Mouse (Mus musculus) embryonic facial prominence, embryonic 10.5 days (tissue): ENCODE results near the gene Tll2. TPM values are rescaled to one million over a fixed set of nuclear protein-coding genes. Genes with fewer than 3 reads are reported as not detected.

Experiments used
- DNase-seq: peaks from one replicate; pipeline ENCODE4 v3.0.0-alpha.2; 2017; ENCODE audit warnings: low spot score
- H3K27ac ChIP-seq: fragments of 300-500 bp; sonication (generic); replicated peaks from 2 replicates; pipeline ENCODE4 v1.5.1; 2016; ENCODE audit warnings: mild to moderate bottlenecking
- H3K27me3 ChIP-seq: fragments of 300-500 bp; sonication (generic); replicated peaks from 2 replicates; pipeline ENCODE4 v1.6.1; 2016; ENCODE audit warnings: low read depth, mild to moderate bottlenecking; ENCODE audit not compliant: poor library complexity, severe bottlenecking
- H3K36me3 ChIP-seq: fragments of 300-500 bp; sonication (generic); replicated peaks from 2 replicates; pipeline ENCODE4 v1.6.1; 2016; ENCODE audit warnings: mild to moderate bottlenecking, moderate library complexity
- H3K4me1 ChIP-seq: fragments of 300-500 bp; sonication (generic); 2 replicates; pipeline ENCODE4 v1.6.1; 2016
- H3K4me3 ChIP-seq: fragments of 300-500 bp; sonication (generic); 2 replicates; pipeline ENCODE4 v1.5.1; 2016; ENCODE audit warnings: mild to moderate bottlenecking, moderate library complexity
- H3K9me3 ChIP-seq: fragments of 300-500 bp; sonication (generic); 2 replicates; pipeline ENCODE4 v1.6.1; 2016; ENCODE audit warnings: mild to moderate bottlenecking
- WGBS: fragments of 180-500 bp; shearing (Covaris S2); methylation state at CpG from one replicate; pipeline ENCODE4 v1.1.7; 2016; 5-methylcytosine and 5-hydroxymethylcytosine counted together
- polyA plus RNA-seq: library from polyadenylated mRNA; unstranded; fragments of >200 nt; fragmentation: Nextera tagmentation; extraction: Ambion mirVana; gene quantifications from 2 replicates; pipeline ENCODE4 v1.2.1, GENCODE M21; 2016

The Tll2 gene
- polyA plus RNA-seq, 1 experiment from 2014 or later = 0.26 TPM

GRCm38 (mm10) chr19:41076906-41077305 is 129.7 kb downstream of the Tll2 start, which contains the start of gene Opalin:
TSS of gene Opalin (minus strand) at chr19:41077113.
- Histone ChIP-seq H3K36me3 (no peaks in the 10 kb centered on the region), H3K27ac (no peak within 1 kb of the TSS), H3K9me3 (no peaks in the 10 kb centered on the region), H3K27me3 (0 out of 2 replicates have a peak, but pooled peaks cover 4% of the 10 kb centered on the region), H3K4me3 (no peak within 1 kb of the TSS), H3K4me1 (peaks cover 8% of the 10 kb centered on the region)
- 80% methylated on average over 3 of the region's 3 CpGs for WGBS
- no peak for DNase-seq

GRCm38 (mm10) chr19:41073746-41074455 is 132.7 kb downstream of the Tll2 start:
- H3K27me3 ChIP-seq = 0 out of 2 replicates have a peak, but pooled peaks cover 4% of the 10 kb centered on the region
- H3K27ac ChIP-seq = no peak overlapping the region
- DNase-seq = no peak
- H3K9me3 ChIP-seq = no peaks in the 10 kb centered on the region
- 88% methylated on average over 14 of the region's 14 CpGs for WGBS
- no peaks in the 10 kb centered on the region for H3K36me3 ChIP-seq
- H3K4me1 ChIP-seq = no peaks in the 10 kb centered on the region
- no peak overlapping the region for H3K4me3 ChIP-seq

DNA sequence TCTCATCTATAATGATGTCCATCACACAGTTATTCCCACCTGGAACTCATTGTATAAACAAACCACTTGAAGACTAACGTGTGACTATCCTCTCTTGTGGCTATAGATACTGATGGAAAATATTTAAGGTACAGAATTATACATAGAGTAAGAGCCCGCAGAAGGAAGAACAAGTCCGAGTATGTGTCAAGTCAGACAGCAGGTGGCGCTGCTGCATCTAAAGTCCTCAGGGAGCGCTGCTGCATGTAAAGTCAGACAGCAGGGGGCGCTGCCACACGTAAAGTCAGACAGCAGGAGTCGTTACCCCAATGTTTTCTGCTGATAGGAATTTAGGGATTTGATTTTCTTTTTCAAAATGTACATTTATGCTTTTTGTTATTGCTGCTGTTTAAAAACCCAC is 135.1 kb downstream of the Tll2 start:
- 8% methylated on average over 8 of the region's 8 CpGs for WGBS
- H3K4me1 ChIP-seq = no peaks in the 10 kb centered on the region
- 0 out of 2 replicates have a peak, but pooled peaks cover 4% of the 10 kb centered on the region for H3K27me3 ChIP-seq
- H3K36me3 ChIP-seq = no peaks in the 10 kb centered on the region
- H3K27ac ChIP-seq = no peak overlapping the region
- no peaks in the 10 kb centered on the region for H3K9me3 ChIP-seq
- peak; percentile 87 for DNase-seq
- H3K4me3 ChIP-seq = no peak overlapping the region

GRCm38 (mm10) chr19:41054702-41055101 is 151.9 kb downstream of the Tll2 start:
- Histone ChIP-seq H3K9me3 (no peaks in the 10 kb centered on the region), H3K4me3 (no peak overlapping the region), H3K36me3 (no peaks in the 10 kb centered on the region), H3K27me3 (no peaks in the 10 kb centered on the region), H3K27ac (no peak overlapping the region), H3K4me1 (0 out of 2 replicates have a peak, but pooled peaks cover 2% of the 10 kb centered on the region)
- 66% methylated on average over 4 of the region's 4 CpGs for WGBS
- no peak for DNase-seq

DNA sequence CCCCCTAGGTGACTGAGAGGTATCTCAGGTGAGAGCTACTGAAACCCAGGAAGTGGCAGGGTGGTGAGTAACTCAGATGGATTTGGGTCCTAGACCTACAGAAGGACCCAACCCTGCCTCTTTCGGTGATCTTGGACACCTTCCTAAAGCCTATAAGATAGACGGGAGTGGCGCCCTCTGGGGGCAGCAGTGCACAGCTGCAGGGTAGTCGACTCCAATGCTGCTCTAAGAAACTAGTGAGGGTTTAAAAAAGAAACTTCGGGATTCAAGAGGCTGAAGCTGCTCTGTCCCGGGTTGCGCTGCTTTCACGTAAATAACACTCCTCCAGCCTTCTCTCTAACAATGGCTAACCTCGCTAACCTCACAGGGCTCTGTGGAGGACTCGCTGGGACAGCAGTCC is 153.1 kb downstream of the Tll2 start:
- no peak overlapping the region for H3K27ac ChIP-seq
- DNase-seq = peak; percentile 32
- WGBS = 35% methylated on average over 10 of the region's 10 CpGs

GRCm38 (mm10) chr19:41052247-41052646 is 154.4 kb downstream of the Tll2 start:
- DNase-seq = no peak
- no peaks in the 10 kb centered on the region for H3K9me3 ChIP-seq
- no peak overlapping the region for H3K27ac ChIP-seq
- 75% methylated on average over 5 of the region's 5 CpGs for WGBS
- no peak overlapping the region for H3K4me3 ChIP-seq
- no peaks in the 10 kb centered on the region for H3K27me3 ChIP-seq
- H3K4me1 ChIP-seq = 0 out of 2 replicates have a peak, but pooled peaks cover 2% of the 10 kb centered on the region
- H3K36me3 ChIP-seq = no peaks in the 10 kb centered on the region

More for the DNA sequence above, 153.1 kb downstream of the Tll2 start:
- H3K27me3 ChIP-seq = no peaks in the 10 kb centered on the region
- no peak overlapping the region for H3K4me3 ChIP-seq
- no peaks in the 10 kb centered on the region for H3K36me3 ChIP-seq
- H3K4me1 ChIP-seq = 0 out of 2 replicates have a peak, but pooled peaks cover 2% of the 10 kb centered on the region
- H3K9me3 ChIP-seq = no peaks in the 10 kb centered on the region

GRCm38 (mm10) chr19:41051714-41052113 is 154.9 kb downstream of the Tll2 start:
- Histone ChIP-seq H3K4me1 (0 out of 2 replicates have a peak, but pooled peaks cover 2% of the 10 kb centered on the region), H3K27ac (no peak overlapping the region), H3K4me3 (no peak overlapping the region), H3K27me3 (no peaks in the 10 kb centered on the region), H3K36me3 (no peaks in the 10 kb centered on the region), H3K9me3 (no peaks in the 10 kb centered on the region)
- 74% methylated on average over 1 of the region's 1 CpGs for WGBS
- DNase-seq = no peak

DNA sequence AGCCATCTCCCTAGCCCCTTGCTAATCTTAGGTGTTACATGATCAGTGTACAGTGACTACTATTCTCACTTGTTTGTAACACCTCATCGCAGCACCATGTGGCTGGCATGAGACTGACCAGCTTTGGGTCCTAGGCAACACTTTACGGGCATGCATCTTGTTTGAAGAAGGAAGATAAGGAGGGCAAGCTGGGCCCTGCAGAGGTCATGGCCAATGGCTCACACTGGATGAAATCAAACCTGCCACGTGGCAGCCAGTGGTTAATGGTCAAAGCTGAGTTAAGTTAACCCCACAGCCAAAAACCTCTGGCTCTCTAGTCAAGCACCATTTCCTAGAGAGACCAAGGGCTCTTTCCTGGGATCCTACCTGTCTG is 158.5 kb downstream of the Tll2 start:
- Histone ChIP-seq H3K9me3 (no peaks in the 10 kb centered on the region), H3K27ac (no peak overlapping the region), H3K4me3 (no peak overlapping the region), H3K27me3 (no peaks in the 10 kb centered on the region), H3K4me1 (0 out of 2 replicates have a peak, but pooled peaks cover 2% of the 10 kb centered on the region), H3K36me3 (no peaks in the 10 kb centered on the region)
- no peak for DNase-seq
- WGBS = 83% methylated on average over 3 of the region's 3 CpGs

- Histone ChIP-seq H3K4me3 (no peak overlapping the region), H3K36me3 (no peaks in the 10 kb centered on the region), H3K9me3 (no peaks in the 10 kb centered on the region), H3K27me3 (no peaks in the 10 kb centered on the region), H3K4me1 (0 out of 2 replicates have a peak, but pooled peaks cover 2% of the 10 kb centered on the region), H3K27ac (no peak overlapping the region)
- WGBS = 84% methylated on average over 9 of the region's 9 CpGs
- no peak for DNase-seq
These were observed 159.0 kb downstream of the Tll2 start for GRCm38 (mm10) chr19:41047437-41048186.

- no peak for DNase-seq
- Histone ChIP-seq H3K36me3 (no peaks in the 10 kb centered on the region), H3K4me3 (no peak overlapping the region), H3K27me3 (no peaks in the 10 kb centered on the region), H3K27ac (no peak overlapping the region), H3K9me3 (no peaks in the 10 kb centered on the region), H3K4me1 (no peaks in the 10 kb centered on the region)
- WGBS = 62% methylated on average over 10 of the region's 10 CpGs
These were observed 161.4 kb downstream of the Tll2 start for GRCm38 (mm10) chr19:41045091-41045770.

DNA sequence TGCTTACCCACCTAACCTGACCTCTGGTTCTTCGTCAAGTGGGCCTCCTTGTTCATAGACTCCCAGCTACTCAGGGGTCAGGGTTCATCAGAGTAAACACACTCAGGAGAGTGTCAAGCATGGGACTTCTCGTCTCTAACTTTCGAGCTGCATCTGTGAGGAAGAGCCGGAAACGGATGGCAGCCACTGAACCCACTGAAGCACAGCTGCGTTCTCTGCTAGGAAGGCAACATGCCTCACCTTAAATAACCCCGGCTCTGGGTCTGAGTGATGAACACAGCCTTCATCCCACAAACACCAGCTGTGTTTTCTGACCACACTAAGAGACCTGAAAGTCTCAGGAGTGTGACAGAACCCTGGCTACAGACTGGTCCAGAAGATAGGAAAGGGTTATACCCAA is 167.5 kb downstream of the Tll2 start:
- Histone ChIP-seq H3K27ac (no peak overlapping the region), H3K4me3 (no peak overlapping the region), H3K4me1 (0 out of 2 replicates have a peak, but pooled peaks cover 2% of the 10 kb centered on the region), H3K36me3 (no peaks in the 10 kb centered on the region), H3K9me3 (no peaks in the 10 kb centered on the region), H3K27me3 (no peaks in the 10 kb centered on the region)
- no peak for DNase-seq
- 90% methylated on average over 7 of the region's 7 CpGs for WGBS

DNA sequence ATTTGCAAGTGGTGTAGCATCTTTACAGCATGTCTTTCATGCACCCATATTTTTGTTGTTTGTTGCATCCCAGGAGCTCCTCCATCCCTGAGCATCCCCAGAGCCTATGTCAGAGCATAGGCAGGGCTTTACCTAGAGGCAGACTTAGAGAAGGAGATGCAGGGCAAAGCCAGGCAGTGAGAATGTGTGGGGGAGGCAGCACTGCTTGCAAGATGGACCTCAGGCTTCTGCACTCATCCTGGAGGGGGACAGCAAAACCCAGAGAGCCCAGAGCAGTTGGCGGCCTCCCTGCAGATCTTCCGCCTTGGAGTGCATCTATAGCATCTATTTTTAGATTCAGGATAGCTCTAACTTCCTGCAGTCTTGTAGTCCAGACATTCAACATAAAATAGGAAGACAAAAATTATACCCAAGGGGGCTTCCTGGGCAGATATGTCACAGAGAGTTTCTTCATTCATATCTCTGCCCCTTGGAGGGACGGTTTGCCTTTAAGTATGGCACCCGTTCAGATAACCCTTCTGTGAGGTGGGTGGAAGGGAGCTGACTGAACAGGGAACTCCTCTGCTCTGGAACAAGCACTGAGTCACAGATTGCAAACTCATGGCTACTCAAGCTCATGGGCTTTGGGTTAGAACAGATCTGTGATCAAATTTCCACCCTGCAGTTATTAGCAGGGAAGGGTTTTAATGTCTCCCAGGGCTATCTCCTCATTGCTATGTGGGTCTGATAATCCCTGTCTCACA is 170.7 kb downstream of the Tll2 start:
- DNase-seq = no peak
- Histone ChIP-seq H3K4me1 (0 out of 2 replicates have a peak, but pooled peaks cover 2% of the 10 kb centered on the region), H3K9me3 (no peaks in the 10 kb centered on the region), H3K27me3 (no peaks in the 10 kb centered on the region), H3K36me3 (no peaks in the 10 kb centered on the region), H3K4me3 (no peak overlapping the region), H3K27ac (no peak overlapping the region)
- WGBS = 81% methylated on average over 4 of the region's 4 CpGs
